Mouse (Mus musculus): ENCODE data around the gene Insc.
"Not testable (repeated sequence)": the region's sequence is repeated elsewhere in the genome, so short reads cannot be mapped to it uniquely, and the experiment has no call there.

- not testable (repeated sequence) for TF ChIP-seq CTCF, POLR2A (IDR thresholded peaks at IDR 0.05; ENCODE audit: insufficient read depth, low read depth, low read length)
These were observed 13.8 kb upstream of the Insc start for GRCm38 (mm10) chr7:114729696-114730095.

Measured in olfactory bulb, adult 2 months (tissue).